8 mouse cellular contexts compared by ENCODE assay signal in the genomic region with DNA sequence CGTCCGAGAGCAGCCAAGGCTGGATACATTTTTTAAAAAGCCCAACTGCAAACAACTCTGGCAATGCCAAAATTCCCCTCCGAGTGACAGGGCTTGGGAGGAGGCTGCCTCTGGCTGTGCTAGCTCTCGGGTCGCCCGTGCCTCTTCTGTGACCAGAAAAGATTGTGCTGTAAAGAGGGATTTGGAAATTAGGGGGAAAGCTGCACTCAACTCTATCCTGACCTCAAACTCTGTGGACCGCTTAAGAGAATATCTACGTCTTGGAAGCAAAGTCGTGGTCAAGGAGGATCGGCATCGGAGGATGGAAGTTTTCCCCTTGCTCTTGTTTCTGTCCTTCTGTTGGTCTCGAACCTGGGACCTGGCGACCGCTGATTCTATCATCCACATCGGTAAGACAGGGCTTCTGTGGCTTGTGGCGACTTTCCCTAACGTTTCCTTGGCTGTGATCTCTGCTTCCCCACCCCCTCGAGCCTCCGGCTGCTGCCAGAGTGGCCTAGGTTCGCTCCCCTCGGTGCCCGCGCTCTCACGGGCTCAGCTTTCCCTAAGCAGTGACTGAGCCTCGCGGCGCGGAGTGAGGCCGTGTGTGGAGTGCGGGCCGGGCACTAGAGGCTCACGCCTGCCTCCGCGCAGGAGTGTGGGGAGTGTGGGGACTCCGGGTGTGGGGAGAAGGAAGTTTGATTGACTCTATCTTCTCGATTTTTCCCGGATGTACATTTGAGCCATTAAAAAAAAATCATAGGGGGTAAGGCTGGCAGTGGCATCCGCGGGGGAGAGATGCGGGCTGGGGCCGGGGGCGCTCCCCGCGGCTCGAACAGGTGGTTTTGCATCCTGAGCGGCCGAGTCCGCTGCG. TPM values are rescaled to one million over a fixed set of nuclear protein-coding genes. Genes with fewer than 3 reads are reported as not detected.
A peak's percentile ranks its signal among the peaks of the same experiment; 100 is the strongest.
DNase-seq lines count a peak whose midpoint lies in the region; ATAC-seq and TF ChIP-seq lines count a peak whose summit lies in the region.

No protein-coding gene starts in this region.

- peaks cover 14% of the 10 kb centered on the region; the same call in 1 of the 2 replicates for H3K4me1 ChIP-seq in embryonic facial prominence, embryonic 10.5 days
- H3K4me1 ChIP-seq in midbrain, embryonic 15.5 days: peaks cover 15% of the 10 kb centered on the region
- no peaks in the 10 kb centered on the region for H3K4me1 ChIP-seq in thymus, adult 2 months (replicated peaks; ENCODE audit: control insufficient read depth, insufficient read depth, low read length)

- peaks cover 54% of the 10 kb centered on the region for H3K27me3 ChIP-seq in embryonic facial prominence, embryonic 10.5 days (replicated peaks; ENCODE audit: low read depth, poor library complexity, severe bottlenecking)
- H3K27me3 ChIP-seq in midbrain, embryonic 15.5 days (replicated peaks): no peaks in the 10 kb centered on the region
- H3K27me3 ChIP-seq in thymus, adult 2 months (ENCODE audit: control insufficient read depth, insufficient read depth, low read length): no peaks in the 10 kb centered on the region; the same call in 1 of the 2 replicates

- intact Hi-C loops in left cerebral cortex, postnatal 10 days (cut with DNase I): loop anchor here (10.0 kb wide), 1 partner anchor 1388 kb away; no protein-coding TSS in a partner anchor

- no peaks in the 10 kb centered on the region for H3K9me3 ChIP-seq in embryonic facial prominence, embryonic 10.5 days
- no peaks in the 10 kb centered on the region for H3K9me3 ChIP-seq in midbrain, embryonic 15.5 days

- H3K4me3 ChIP-seq in embryonic facial prominence, embryonic 10.5 days: peak overlapping the region; percentile 79
- H3K4me3 ChIP-seq in midbrain, embryonic 15.5 days: peak overlapping the region; percentile 85
- H3K4me3 ChIP-seq in thymus, adult 2 months (ENCODE audit: control insufficient read depth, insufficient read depth, low read length): no peak overlapping the region

- peak overlapping the region; percentile 86 for H3K4me2 ChIP-seq in midbrain, embryonic 15.5 days

- H3K9ac ChIP-seq in midbrain, embryonic 15.5 days: peak overlapping the region; percentile 82

- ATAC-seq in midbrain, embryonic 15.5 days (replicated peaks): peak; percentile 82

- no peak for TF ChIP-seq CTCF in thymus, adult 2 months (IDR thresholded peaks at IDR 0.05; ENCODE audit: borderline replicate concordance, control insufficient read depth, extremely low read depth, insufficient read depth, low read length, poor library complexity)

- WGBS in embryonic facial prominence, embryonic 10.5 days: under 1% methylated on average over 49 of the region's 49 CpGs
- WGBS in midbrain, embryonic 15.5 days: 1% methylated on average over 49 of the region's 49 CpGs
- WGBS in thymus, adult 2 months: 2% methylated on average over 49 of the region's 49 CpGs

- H3K27ac ChIP-seq in embryonic facial prominence, embryonic 10.5 days (replicated peaks): peak overlapping the region; percentile 76
- H3K27ac ChIP-seq in midbrain, embryonic 15.5 days: peak overlapping the region; percentile 82
- no peak overlapping the region for H3K27ac ChIP-seq in thymus, adult 2 months (ENCODE audit: control insufficient read depth, insufficient read depth, low read length)

- peak; percentile 19 for DNase-seq in urinary bladder, adult 2 months (ENCODE audit: low spot score)
- no peak for DNase-seq in urinary bladder, postnatal 10 days (ENCODE audit: low spot score)
- DNase-seq in embryonic facial prominence, embryonic 10.5 days (ENCODE audit: low spot score): peak; percentile 61
- peak; percentile 8 for DNase-seq in heart, postnatal 4 days
- peak; percentile 43 to 67 for DNase-seq in left cerebral cortex, postnatal 10 days (ENCODE audit: extremely low spot score in 1 of 2, low spot score in 2 of 2)
- no peak for DNase-seq in yolk sac, embryonic 10.5 days (ENCODE audit: low spot score)
- DNase-seq in thymus, adult 2 months: no peak

- no peaks in the 10 kb centered on the region for H3K36me3 ChIP-seq in embryonic facial prominence, embryonic 10.5 days (replicated peaks)
- H3K36me3 ChIP-seq in midbrain, embryonic 15.5 days (replicated peaks): no peaks in the 10 kb centered on the region
- H3K36me3 ChIP-seq in thymus, adult 2 months (ENCODE audit: control insufficient read depth, insufficient read depth, low read length): no peaks in the 10 kb centered on the region

- no peak for TF ChIP-seq POLR2A in thymus, adult 2 months (IDR thresholded peaks at IDR 0.05; ENCODE audit: control insufficient read depth, extremely low read depth, insufficient read depth, low read length, poor library complexity)

RNA-seq across cellular contexts. Expression of a gene that starts 1.1 kb away (rescaled TPM):
- polyA plus RNA-seq in urinary bladder, adult 2 months (2012; rRNA removed): 0.14 and 0.31 TPM in 2 replicates
- 0.40 and 0.79 TPM in 2 replicates for polyA plus RNA-seq in embryonic facial prominence, embryonic 10.5 days (2016; fragmentation: Nextera tagmentation; extraction: Ambion mirVana)
- total RNA-seq in heart, postnatal 4 days (2021): under 1 TPM; 0.25 to 0.29 TPM
- total RNA-seq in left cerebral cortex, postnatal 10 days (2021): 10 to 100 TPM; 27.7 to 27.8 TPM
- 11.7 and 14.1 TPM in 2 replicates for polyA plus RNA-seq in midbrain, embryonic 15.5 days (2015; fragmentation: Nextera tagmentation; extraction: Ambion mirVana)
- 0.04 TPM in 2 replicates for polyA plus RNA-seq in thymus, adult 2 months (2012; rRNA removed)

Comparison
In these comparisons a context has a peak if more than half of its experiments do, and no peak if none do; other contexts are left out.
1. DNase-seq: peak in urinary bladder, adult 2 months (single experiment), embryonic facial prominence, embryonic 10.5 days (single experiment), heart, postnatal 4 days (single experiment) and left cerebral cortex, postnatal 10 days (2 of 2); none in urinary bladder, postnatal 10 days (single experiment), yolk sac, embryonic 10.5 days (single experiment) and thymus, adult 2 months (single experiment).